Mouse (Mus musculus): ENCODE data around the gene Rnf224.

Gene Rnf224

GRCm38 (mm10) chr2:25227406-25227805 lies 9.2 kb downstream of the Rnf224 start:
- no peak for DNase-seq (ENCODE audit: low spot score in 2 of 2)

GRCm38 (mm10) chr2:25226864-25227263 lies 9.7 kb downstream of the Rnf224 start:
- no peak for DNase-seq (ENCODE audit: low spot score in 2 of 2)

GRCm38 (mm10) chr2:25225811-25226379 lies 10.7 kb downstream of the Rnf224 start:
- DNase-seq (ENCODE audit: low spot score in 2 of 2): no peak

GRCm38 (mm10) chr2:25224766-25225752 lies 11.5 kb downstream of the Rnf224 start:
- peak; percentile 96 to 98 for DNase-seq (ENCODE audit: low spot score in 2 of 2)

- no peak for DNase-seq (ENCODE audit: low spot score in 2 of 2)
These were observed 12.2 kb downstream of the Rnf224 start, which contains the start of gene Tubb4b for GRCm38 (mm10) chr2:25224492-25224765. Tubb4b (minus strand) TSS chr2:25224702.

GRCm38 (mm10) chr2:25223681-25224491 lies 12.7 kb downstream of the Rnf224 start:
- DNase-seq (ENCODE audit: low spot score in 2 of 2): peak; percentile 93 to 95

- no peak for DNase-seq (ENCODE audit: low spot score in 2 of 2)
These were observed 15.2 kb downstream of the Rnf224 start for GRCm38 (mm10) chr2:25221331-25221772.

- DNase-seq (ENCODE audit: low spot score in 2 of 2): no peak
These were observed 18.1 kb downstream of the Rnf224 start, which contains the start of gene Fam166a for GRCm38 (mm10) chr2:25218445-25218844. Fam166a (plus strand) TSS chr2:25218745.

GRCm38 (mm10) chr2:25217666-25218065 lies 18.9 kb downstream of the Rnf224 start:
- no peak for DNase-seq (ENCODE audit: low spot score in 2 of 2)

- DNase-seq (ENCODE audit: low spot score in 2 of 2): no peak
These were observed 22.1 kb downstream of the Rnf224 start, which contains the start of gene Stpg3 for GRCm38 (mm10) chr2:25214444-25214843. Stpg3 (minus strand) TSS chr2:25214637.

- DNase-seq (ENCODE audit: low spot score in 2 of 2): no peak
These were observed 23.2 kb downstream of the Rnf224 start for GRCm38 (mm10) chr2:25213266-25213865.

GRCm38 (mm10) chr2:25211121-25211670 lies 25.4 kb downstream of the Rnf224 start, which contains the start of gene Nelfb:
Nelfb (minus strand) TSS chr2:25211489.
- peak; percentile 92 to 97 for DNase-seq (ENCODE audit: low spot score in 2 of 2)

- DNase-seq (ENCODE audit: low spot score in 2 of 2): no peak
These were observed 25.9 kb downstream of the Rnf224 start for GRCm38 (mm10) chr2:25210686-25211085.

- no peak for DNase-seq (ENCODE audit: low spot score in 2 of 2)
These were observed 29.0 kb downstream of the Rnf224 start for GRCm38 (mm10) chr2:25207593-25207992.

- DNase-seq (ENCODE audit: low spot score in 2 of 2): peak; percentile 60 to 80
These were observed 32.9 kb downstream of the Rnf224 start for GRCm38 (mm10) chr2:25203631-25204214.

- no peak for DNase-seq (ENCODE audit: low spot score in 2 of 2)
These were observed 36.0 kb downstream of the Rnf224 start for GRCm38 (mm10) chr2:25200631-25201030.

GRCm38 (mm10) chr2:25197946-25198345 lies 38.6 kb downstream of the Rnf224 start:
- no peak for DNase-seq (ENCODE audit: low spot score in 2 of 2)

- peak in 1 of 2 experiments; percentile 64 for DNase-seq (ENCODE audit: low spot score in 2 of 2)
These were observed 39.4 kb downstream of the Rnf224 start for GRCm38 (mm10) chr2:25197191-25197590.

GRCm38 (mm10) chr2:25196172-25196954 lies 40.2 kb downstream of the Rnf224 start, which contains the start of gene Tor4a:
Tor4a (minus strand) TSS chr2:25196886.
- DNase-seq (ENCODE audit: low spot score in 2 of 2): peak; percentile 79 to 86

All from spleen, postnatal 4 days (tissue).